Mouse (Mus musculus): ENCODE measurements at regions not wholly inside any gene's neighbourhood (a gene's known extent, or its start where the extent isn't known, plus 50 kb on each side); places are given as distances from the start of the nearest gene placed in this dataset.

GRCm38 (mm10) chr8:77774551-77775335 lies 50.5 kb upstream of the Ednra start:
- no peak for DNase-seq (ENCODE audit: inconsistent ontology term)

GRCm38 (mm10) chr8:77775526-77775925 lies 51.3 kb upstream of the Ednra start:
- DNase-seq (ENCODE audit: inconsistent ontology term): no peak

- peak; percentile 11 for DNase-seq (ENCODE audit: inconsistent ontology term)
These were observed 53.3 kb upstream of the Ednra start for GRCm38 (mm10) chr8:77777597-77777996.

- DNase-seq (ENCODE audit: inconsistent ontology term): no peak
These were observed 61.5 kb upstream of the Ednra start for GRCm38 (mm10) chr8:77785676-77786255.

GRCm38 (mm10) chr8:77794911-77795310 lies 70.6 kb upstream of the Ednra start:
- no peak for DNase-seq (ENCODE audit: inconsistent ontology term)

- DNase-seq (ENCODE audit: inconsistent ontology term): no peak
These were observed 79.1 kb upstream of the Ednra start for GRCm38 (mm10) chr8:77803147-77803903.

GRCm38 (mm10) chr8:77804536-77804935 lies 80.3 kb upstream of the Ednra start:
- no peak for DNase-seq (ENCODE audit: inconsistent ontology term)

GRCm38 (mm10) chr8:77804956-77805355 lies 80.7 kb upstream of the Ednra start:
- DNase-seq (ENCODE audit: inconsistent ontology term): no peak

GRCm38 (mm10) chr8:77805657-77806056 lies 81.4 kb upstream of the Ednra start:
- DNase-seq (ENCODE audit: inconsistent ontology term): no peak

- no peak for DNase-seq (ENCODE audit: inconsistent ontology term)
These were observed 90.8 kb upstream of the Ednra start for GRCm38 (mm10) chr8:77814796-77815647.

GRCm38 (mm10) chr8:77815648-77815971 lies 91.3 kb upstream of the Ednra start:
- DNase-seq (ENCODE audit: inconsistent ontology term): no peak

GRCm38 (mm10) chr8:77816217-77816616 lies 92.0 kb upstream of the Ednra start:
- no peak for DNase-seq (ENCODE audit: inconsistent ontology term)

- no peak for DNase-seq (ENCODE audit: inconsistent ontology term)
These were observed 101.5 kb upstream of the Ednra start for GRCm38 (mm10) chr8:77825786-77826185.

- DNase-seq (ENCODE audit: inconsistent ontology term): no peak
These were observed 102.0 kb upstream of the Ednra start for GRCm38 (mm10) chr8:77826255-77826654.

- DNase-seq (ENCODE audit: inconsistent ontology term): no peak
These were observed 103.8 kb upstream of the Ednra start for GRCm38 (mm10) chr8:77828079-77828478.

GRCm38 (mm10) chr8:77829126-77829748 lies 105.0 kb upstream of the Ednra start:
- DNase-seq (ENCODE audit: inconsistent ontology term): no peak

GRCm38 (mm10) chr8:77829764-77830163 lies 105.5 kb upstream of the Ednra start:
- no peak for DNase-seq (ENCODE audit: inconsistent ontology term)

GRCm38 (mm10) chr8:77834283-77834682 lies 110.0 kb upstream of the Ednra start:
- DNase-seq (ENCODE audit: inconsistent ontology term): no peak

- DNase-seq (ENCODE audit: inconsistent ontology term): no peak
These were observed 112.7 kb upstream of the Ednra start for GRCm38 (mm10) chr8:77836902-77837489.

- no peak for DNase-seq (ENCODE audit: inconsistent ontology term)
These were observed 118.3 kb upstream of the Ednra start for GRCm38 (mm10) chr8:77842392-77843139.

All from Muller cell, postnatal 12 days (primary cell).